Mouse (Mus musculus): Measurements from ENCODE around the gene Krt80. TPM values are rescaled to one million over a fixed set of nuclear protein-coding genes. Genes with fewer than 3 reads are reported as not detected.

Krt80 gene
- total RNA-seq, 2 experiments from 2014 or later = 1.6 to 2.5 TPM

DNA sequence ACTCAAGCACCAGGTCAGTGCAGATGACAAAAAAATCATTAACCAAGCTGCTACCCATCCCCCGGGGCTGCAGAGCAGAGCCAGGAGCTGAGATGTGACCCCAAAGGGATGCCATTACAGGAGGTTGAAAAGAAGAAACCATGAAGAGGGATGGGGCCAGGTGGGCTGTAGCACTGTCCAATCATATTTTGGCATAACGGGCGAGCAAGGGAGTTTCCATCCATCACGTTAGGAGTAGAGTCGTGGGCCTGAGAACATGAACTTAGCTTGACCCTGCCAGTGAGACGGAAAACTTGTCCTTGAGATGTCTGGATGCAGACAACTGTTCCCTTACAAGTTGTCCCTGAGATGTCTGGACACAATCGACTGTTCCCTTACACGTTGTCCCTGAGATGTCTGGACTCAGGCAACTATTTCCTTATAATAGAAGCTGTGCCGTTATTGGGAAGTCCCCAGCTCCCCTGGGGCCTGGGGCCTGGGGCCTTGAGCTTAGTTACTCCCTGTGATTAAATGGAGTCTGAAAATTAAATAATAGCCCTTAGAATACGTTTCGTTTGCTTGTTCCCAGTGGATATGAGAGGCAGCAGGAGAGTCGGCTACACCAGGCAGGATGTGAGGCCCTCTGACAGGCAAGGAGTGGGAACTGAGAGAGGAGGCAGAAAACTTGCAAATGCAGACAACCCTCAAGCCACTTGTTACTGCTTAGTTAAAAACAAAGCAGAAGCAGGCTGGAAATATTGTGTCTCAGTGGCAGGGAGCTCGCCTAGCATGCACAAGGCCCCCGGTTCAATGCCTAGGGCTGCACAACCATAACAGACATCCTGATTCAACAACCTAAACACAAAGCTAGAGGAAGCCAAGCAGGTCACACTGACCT, 50.8 kb downstream of the Krt80 start:
- Histone ChIP-seq H3K27ac (peak overlapping the region; percentile 78), H3K4me3 (no peak overlapping the region)
- TF ChIP-seq CTCF (IDR thresholded peaks at IDR 0.05) = no peak
- intact Hi-C loops (cut with DNase I) = loop anchor here (5.0 kb wide), 1 partner anchor 97 kb away; the partner anchor contains the start of gene Grasp
- no peak for DNase-seq

DNA sequence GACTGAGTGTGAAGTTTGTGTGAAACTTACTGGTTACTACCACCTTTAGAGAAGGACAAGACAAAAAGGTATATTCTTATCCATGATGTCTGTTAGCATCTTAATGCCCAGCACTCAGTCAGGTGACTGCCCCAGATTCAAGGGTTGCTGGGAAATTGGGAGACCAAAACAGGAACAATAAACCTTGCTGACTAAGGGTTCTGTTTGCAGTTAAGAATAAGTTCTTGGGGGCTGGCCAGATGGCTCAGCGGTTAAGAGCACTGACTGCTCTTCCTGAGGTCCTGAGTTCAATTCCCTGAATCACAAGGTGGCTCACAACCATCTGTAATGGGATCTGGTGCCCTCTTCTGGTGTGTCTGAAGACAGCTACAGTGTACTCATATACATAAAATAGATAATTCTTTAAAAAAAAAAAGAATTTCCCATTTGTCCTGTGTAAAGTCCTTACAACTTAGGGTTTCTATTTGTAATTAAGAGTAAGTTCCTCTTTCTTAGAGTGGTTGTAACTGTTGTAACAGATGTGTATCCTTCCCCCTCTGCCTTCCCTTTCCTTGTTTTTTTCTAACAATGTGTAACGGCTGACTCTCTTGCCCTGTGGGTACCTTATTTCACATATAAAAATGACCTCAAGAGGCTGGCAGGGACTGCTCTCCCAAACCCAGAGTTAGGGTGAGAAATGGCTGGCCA, 52.0 kb downstream of the Krt80 start:
- peak overlapping the region; percentile 78 for H3K27ac ChIP-seq
- no peak overlapping the region for H3K4me3 ChIP-seq
- DNase-seq = no peak
- intact Hi-C loops (cut with DNase I) = loop anchor here (5.0 kb wide), 1 partner anchor 96 kb away; the partner anchor contains the start of gene Grasp
- TF ChIP-seq CTCF (IDR thresholded peaks at IDR 0.05) = peak; percentile 8; the same call in 1 of the 2 replicates

- no peak for TF ChIP-seq CTCF (IDR thresholded peaks at IDR 0.05)
- Histone ChIP-seq H3K4me3 (peak overlapping the region; percentile 7; the same call in 1 of the 2 replicates), H3K27ac (peak overlapping the region; percentile 64)
- intact Hi-C loops (cut with DNase I) = loop anchor here (5.0 kb wide), 1 partner anchor 95 kb away; the partner anchor contains the start of gene Grasp
- no peak for DNase-seq
Observed at GRCm38 (mm10) chr15:101316913-101317813, 52.8 kb downstream of the Krt80 start.

DNA sequence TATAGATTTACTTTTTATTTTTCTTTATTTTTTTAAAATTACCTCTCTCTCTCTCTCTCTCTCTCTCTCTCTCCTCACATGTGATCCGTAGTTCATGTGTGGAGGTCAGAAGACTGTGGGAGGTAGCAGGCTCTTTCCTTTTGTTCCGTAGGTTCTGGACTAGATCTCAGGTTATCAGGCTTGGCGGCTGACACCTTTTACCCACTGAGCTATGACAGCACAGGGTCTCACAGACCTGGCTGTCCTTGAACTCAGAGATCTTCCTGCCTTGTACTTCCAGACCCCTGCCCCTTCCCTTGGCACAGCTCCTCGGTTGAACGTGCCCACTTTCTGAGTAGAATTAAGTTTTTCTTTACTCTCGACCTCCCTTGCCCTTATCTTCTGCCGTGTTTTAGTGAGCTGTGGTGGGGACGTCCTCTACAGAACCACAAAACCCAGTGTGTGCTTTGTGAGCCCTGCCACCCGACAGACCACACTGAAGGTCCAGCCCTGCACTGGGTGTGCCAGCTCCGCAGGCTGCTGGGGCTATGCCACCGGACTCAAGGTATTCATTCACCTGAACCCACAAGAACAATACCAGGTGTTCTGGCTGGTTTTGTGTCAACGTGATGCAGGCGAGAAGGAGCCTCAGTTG, 53.6 kb downstream of the Krt80 start:
- no peak for DNase-seq
- H3K4me3 ChIP-seq = peak overlapping the region; percentile 66
- intact Hi-C loops (cut with DNase I) = loop anchor here (5.0 kb wide), 1 partner anchor 94 kb away; the partner anchor contains the start of gene Grasp
- TF ChIP-seq CTCF (IDR thresholded peaks at IDR 0.05) = no peak
- peak overlapping the region; percentile 64 for H3K27ac ChIP-seq

DNA sequence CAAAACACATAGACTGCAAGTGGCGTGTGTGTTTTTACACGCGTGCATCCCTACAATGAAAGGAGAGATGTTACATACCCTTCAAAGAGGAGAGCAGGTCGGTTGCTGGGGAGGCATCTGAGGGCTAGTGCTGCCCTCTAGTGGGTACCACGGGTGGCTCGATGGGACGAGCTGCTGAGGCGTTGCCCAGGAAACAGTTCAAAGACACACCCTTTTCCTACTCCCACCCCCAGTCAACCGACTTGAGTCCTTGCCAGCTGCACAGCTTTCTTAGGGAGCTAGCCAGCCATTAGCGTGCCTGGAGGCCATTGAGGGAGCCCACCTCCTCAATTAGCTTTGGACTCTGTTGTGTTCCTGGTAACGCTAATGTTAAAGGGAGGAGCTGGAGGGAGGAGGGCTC, 54.1 kb downstream of the Krt80 start:
- TF ChIP-seq CTCF (IDR thresholded peaks at IDR 0.05) = peak; percentile 96
- Histone ChIP-seq H3K27ac (peak overlapping the region; percentile 64), H3K4me3 (peak overlapping the region; percentile 66)
- peak; percentile 92 for DNase-seq
- intact Hi-C loops (cut with DNase I) = loop anchor here (2.0 to 5.0 kb wide), 3 partner anchors 31 to 94 kb away; partner anchors contain the start of genes Atg101 and Grasp

DNA sequence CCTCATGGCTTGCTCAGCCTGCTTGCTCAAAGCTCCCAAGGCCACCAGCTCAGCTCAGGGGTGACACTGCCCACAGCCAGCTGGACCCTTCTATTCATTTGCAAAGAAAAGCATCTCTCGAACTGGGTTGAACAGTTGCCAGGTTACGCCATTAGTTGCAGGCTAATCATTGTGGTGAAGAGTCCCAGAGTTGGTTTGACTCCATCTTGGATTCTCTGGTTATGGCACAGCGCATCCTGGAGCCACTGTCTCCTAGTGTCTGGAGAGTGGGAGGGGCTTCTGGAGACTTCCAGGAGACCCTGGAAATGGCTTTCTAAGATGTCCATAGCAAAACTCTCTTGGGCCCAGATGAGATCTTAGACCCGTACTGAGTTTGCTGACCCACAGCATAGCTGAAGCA, 54.6 kb downstream of the Krt80 start:
- no peak for TF ChIP-seq CTCF (IDR thresholded peaks at IDR 0.05)
- no peak for DNase-seq
- Histone ChIP-seq H3K27ac (peak overlapping the region; percentile 64), H3K4me3 (no peak overlapping the region)
- intact Hi-C loops (cut with DNase I) = loop anchor here (2.0 to 5.0 kb wide), 3 partner anchors 31 to 93 kb away; partner anchors contain the start of genes Atg101 and Grasp

- no peak for TF ChIP-seq CTCF (IDR thresholded peaks at IDR 0.05)
- DNase-seq = no peak
- Histone ChIP-seq H3K4me3 (no peak overlapping the region), H3K27ac (peak overlapping the region; percentile 81)
- intact Hi-C loops (cut with DNase I) = no loop called here
Observed at GRCm38 (mm10) chr15:101312006-101312405, 58.0 kb downstream of the Krt80 start.

- intact Hi-C loops (cut with DNase I) = no loop called here
- peak overlapping the region; percentile 82 for H3K27ac ChIP-seq
- DNase-seq = peak; percentile 77
- TF ChIP-seq CTCF (IDR thresholded peaks at IDR 0.05) = no peak
- H3K4me3 ChIP-seq = peak overlapping the region; percentile 1; the same call in 1 of the 2 replicates
Observed at GRCm38 (mm10) chr15:101311087-101311770, 58.7 kb downstream of the Krt80 start.

GRCm38 (mm10) chr15:101309493-101309892, 60.5 kb downstream of the Krt80 start:
- H3K27ac ChIP-seq = peak overlapping the region; percentile 72
- H3K4me3 ChIP-seq = no peak overlapping the region
- intact Hi-C loops (cut with DNase I) = no loop called here
- no peak for TF ChIP-seq CTCF (IDR thresholded peaks at IDR 0.05)
- DNase-seq = no peak

DNA sequence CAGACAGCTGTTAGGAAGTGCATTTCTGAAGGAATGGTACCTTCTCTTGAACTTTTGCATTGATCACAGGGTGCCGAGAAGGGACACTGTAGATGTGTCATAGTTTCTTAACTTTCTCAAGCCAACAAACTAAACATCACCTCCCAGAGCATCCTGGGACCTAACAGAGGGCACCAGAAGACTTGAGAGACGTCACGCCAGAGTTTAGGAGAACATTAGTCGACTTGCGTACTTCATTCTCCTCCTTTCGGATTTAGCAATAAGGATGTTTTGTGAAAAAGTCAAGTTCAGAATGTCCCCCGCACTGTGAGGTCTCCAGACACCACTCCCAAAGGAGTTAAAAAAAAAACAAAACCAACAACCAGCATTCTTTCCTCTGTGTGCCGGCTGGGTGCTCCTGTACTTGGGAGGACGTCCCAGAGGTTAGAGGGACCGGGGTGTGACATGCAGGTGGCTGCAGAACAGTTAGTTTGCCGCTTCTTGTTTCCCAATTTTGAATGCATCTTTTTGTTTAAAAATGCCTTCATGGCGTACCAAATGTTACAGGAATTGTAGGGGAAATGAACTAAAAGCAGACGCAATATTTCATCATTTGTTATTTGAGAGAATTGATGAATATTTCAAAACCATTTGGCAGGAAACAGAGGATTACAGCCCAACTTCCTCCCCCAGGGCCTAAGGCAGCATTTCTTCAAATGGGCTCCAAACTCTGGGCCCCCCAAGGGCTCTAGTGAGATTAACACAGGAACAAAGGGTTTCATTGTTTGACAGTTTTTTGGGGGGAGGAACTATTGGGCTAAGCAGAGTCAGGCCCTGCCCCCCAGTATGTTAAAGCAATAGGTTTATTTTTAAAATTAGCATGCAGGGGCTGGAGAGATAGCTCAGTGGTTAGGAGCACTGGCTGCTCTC, 61.3 kb downstream of the Krt80 start:
- no peak overlapping the region for H3K4me3 ChIP-seq
- peak; percentile 56 for DNase-seq
- intact Hi-C loops (cut with DNase I) = no loop called here
- H3K27ac ChIP-seq = peak overlapping the region; percentile 72
- no peak for TF ChIP-seq CTCF (IDR thresholded peaks at IDR 0.05)
